Mouse (Mus musculus) cortical plate, adult 2 months (tissue): ENCODE measurements around the gene Hsd17b2.

Source experiments
- CTCF ChIP-seq: fragments of 200-500 bp; IDR thresholded peaks from 2 replicates; pipeline ENCODE4 v1.5.1; 2011; ENCODE audit warnings: mild to moderate bottlenecking, control low read depth, low read length; ENCODE audit not compliant: insufficient read depth; ENCODE audit errors: extremely low read depth
- POLR2A ChIP-seq: fragments of 200-500 bp; IDR thresholded peaks from 2 replicates; pipeline ENCODE4 v1.6.1; 2011; ENCODE audit warnings: mild to moderate bottlenecking, low read length, control low read depth; ENCODE audit not compliant: insufficient read depth; ENCODE audit errors: extremely low read depth

GRCm38 (mm10) chr8:117742431-117743012 lies 40.8 kb downstream of the Hsd17b2 start:
- TF ChIP-seq POLR2A (no peak), CTCF (no peak)
